Mouse (Mus musculus): ENCODE measurements around the gene Tmod3. TPM values are rescaled to one million over a fixed set of nuclear protein-coding genes. Genes with fewer than 3 reads are reported as not detected.
"Not testable (repeated sequence)": the region's sequence is repeated elsewhere in the genome, so short reads cannot be mapped to it uniquely, and the experiment has no call there.

Gene Tmod3
- total and polyA plus RNA-seq, 2 experiments from 2014 or later = 35.8 to 65.5 TPM

DNA sequence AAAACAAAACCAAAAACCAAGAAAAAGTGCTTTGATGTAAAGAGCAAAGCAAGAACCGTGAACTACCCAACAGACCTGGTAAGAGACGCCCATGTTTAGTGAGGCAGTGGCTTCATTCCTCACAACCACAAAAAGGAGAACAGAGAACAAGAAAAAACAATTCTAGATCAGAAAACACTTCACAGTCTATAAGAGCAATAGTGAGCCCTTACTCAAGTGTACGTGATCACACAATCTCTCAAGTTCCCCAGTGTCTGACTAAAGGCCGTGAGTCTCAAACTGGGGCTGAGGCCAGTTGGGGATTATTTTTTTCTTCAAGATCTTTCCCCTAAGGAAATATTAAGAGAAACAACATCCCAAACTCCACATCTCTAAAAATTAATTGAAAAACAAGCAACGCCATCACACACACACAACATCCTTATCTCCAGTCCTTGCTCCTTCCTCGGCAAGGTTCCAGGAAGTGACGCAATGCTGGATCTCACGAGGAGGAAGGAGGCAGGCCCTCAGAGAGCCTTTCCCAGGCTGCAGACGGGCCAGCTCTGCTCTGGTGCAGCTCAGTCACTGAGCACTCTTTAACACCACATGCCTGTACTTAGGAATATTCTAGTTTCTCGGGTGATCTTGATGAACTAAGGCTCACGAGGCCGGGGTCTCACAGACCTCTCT is 12.4 kb downstream of the Tmod3 start:
- TF ChIP-seq CTCF (IDR thresholded peaks at IDR 0.05) = no peak
- H3K4me1 ChIP-seq (ENCODE audit: insufficient read depth, low read length) = no peaks in the 10 kb centered on the region; the same call in 1 of the 2 replicates
- no peak overlapping the region; the same call in 1 of the 2 replicates for H3K27ac ChIP-seq (ENCODE audit: low read depth, low read length)
- no peaks in the 10 kb centered on the region for H3K36me3 ChIP-seq (ENCODE audit: insufficient read depth, low read length)
- no peaks in the 10 kb centered on the region for H3K9me3 ChIP-seq (ENCODE audit: low read length)
- WGBS = 81% methylated on average over 12 of the region's 12 CpGs
- DNase-seq (ENCODE audit: low spot score) (no peak), ATAC-seq (ENCODE audit: low FRiP score) (no peak)
- H3K4me3 ChIP-seq (ENCODE audit: low read depth, low read length) = no peak overlapping the region
- no peak overlapping the region for H3K4me2 ChIP-seq (ENCODE audit: low read depth, low read length, poor library complexity, severe bottlenecking)
- H3K9ac ChIP-seq (replicated peaks; ENCODE audit: low read length, poor library complexity, severe bottlenecking) = no peak overlapping the region
- no peaks in the 10 kb centered on the region for H3K27me3 ChIP-seq (ENCODE audit: insufficient read depth, low read length)

DNA sequence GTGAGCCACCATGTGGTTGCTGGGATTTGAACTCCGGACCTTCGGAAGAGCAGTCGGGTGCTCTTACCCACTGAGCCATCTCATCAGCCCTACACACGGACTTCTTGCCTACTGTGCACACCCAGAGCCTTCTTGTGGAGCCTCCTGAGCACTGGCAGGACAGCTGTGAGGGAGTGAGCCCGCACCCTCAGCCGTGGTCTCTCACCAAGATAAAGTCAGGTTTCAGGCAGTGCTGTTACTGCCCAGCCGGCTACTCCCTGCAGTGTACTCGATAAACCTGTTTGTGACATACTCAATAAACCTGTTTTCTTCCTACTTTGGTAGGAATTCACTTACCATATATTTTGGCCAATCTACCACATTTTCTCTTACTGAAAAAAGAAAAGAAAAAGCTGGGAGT is 13.9 kb downstream of the Tmod3 start:
- Histone ChIP-seq H3K4me3 (ENCODE audit: low read depth, low read length) (no peak overlapping the region), H3K4me1 (ENCODE audit: insufficient read depth, low read length) (peaks cover 5% of the 10 kb centered on the region; the same call in 1 of the 2 replicates), H3K27me3 (ENCODE audit: insufficient read depth, low read length) (no peaks in the 10 kb centered on the region), H3K9me3 (ENCODE audit: low read length) (no peaks in the 10 kb centered on the region), H3K4me2 (ENCODE audit: low read depth, low read length, poor library complexity, severe bottlenecking) (no peak overlapping the region), H3K27ac (ENCODE audit: low read depth, low read length) (no peak overlapping the region), H3K9ac (replicated peaks; ENCODE audit: low read length, poor library complexity, severe bottlenecking) (no peak overlapping the region), H3K36me3 (ENCODE audit: insufficient read depth, low read length) (no peaks in the 10 kb centered on the region)
- ATAC-seq (ENCODE audit: low FRiP score) = no peak
- WGBS = 92% methylated on average over 8 of the region's 8 CpGs
- DNase-seq (ENCODE audit: low spot score) = no peak
- no peak for TF ChIP-seq CTCF (IDR thresholded peaks at IDR 0.05)

DNA sequence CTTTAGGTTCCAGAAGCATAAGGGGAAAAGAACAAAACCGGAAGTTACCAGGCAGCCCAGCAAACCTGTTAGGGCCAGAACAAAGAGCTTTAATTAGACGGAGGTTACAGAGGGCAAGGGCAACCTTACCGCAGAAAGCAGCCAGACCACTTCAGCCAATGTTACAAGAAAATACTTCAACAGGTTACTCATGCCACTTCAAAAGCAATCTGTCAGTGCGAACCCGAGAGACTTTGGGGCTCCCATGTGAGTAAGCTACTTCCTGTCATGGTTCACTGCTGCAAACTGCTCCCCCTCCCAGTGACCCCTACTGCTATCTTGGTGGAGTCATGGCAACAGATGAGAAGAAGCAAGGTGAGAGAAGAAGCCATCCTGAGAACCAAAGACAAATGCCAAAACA is 18.0 kb downstream of the Tmod3 start:
- Histone ChIP-seq H3K9me3 (ENCODE audit: low read length) (no peaks in the 10 kb centered on the region), H3K27me3 (ENCODE audit: insufficient read depth, low read length) (no peaks in the 10 kb centered on the region), H3K27ac (ENCODE audit: low read depth, low read length) (no peak overlapping the region), H3K4me3 (ENCODE audit: low read depth, low read length) (no peak overlapping the region), H3K36me3 (ENCODE audit: insufficient read depth, low read length) (no peaks in the 10 kb centered on the region), H3K9ac (replicated peaks; ENCODE audit: low read length, poor library complexity, severe bottlenecking) (no peak overlapping the region), H3K4me2 (ENCODE audit: low read depth, low read length, poor library complexity, severe bottlenecking) (no peak overlapping the region), H3K4me1 (ENCODE audit: insufficient read depth, low read length) (peaks cover 5% of the 10 kb centered on the region; the same call in 1 of the 2 replicates)
- DNase-seq (ENCODE audit: low spot score) = no peak
- WGBS = 21% methylated on average over 5 of the region's 5 CpGs
- no peak for ATAC-seq (ENCODE audit: low FRiP score)
- TF ChIP-seq CTCF (IDR thresholded peaks at IDR 0.05) = no peak

DNA sequence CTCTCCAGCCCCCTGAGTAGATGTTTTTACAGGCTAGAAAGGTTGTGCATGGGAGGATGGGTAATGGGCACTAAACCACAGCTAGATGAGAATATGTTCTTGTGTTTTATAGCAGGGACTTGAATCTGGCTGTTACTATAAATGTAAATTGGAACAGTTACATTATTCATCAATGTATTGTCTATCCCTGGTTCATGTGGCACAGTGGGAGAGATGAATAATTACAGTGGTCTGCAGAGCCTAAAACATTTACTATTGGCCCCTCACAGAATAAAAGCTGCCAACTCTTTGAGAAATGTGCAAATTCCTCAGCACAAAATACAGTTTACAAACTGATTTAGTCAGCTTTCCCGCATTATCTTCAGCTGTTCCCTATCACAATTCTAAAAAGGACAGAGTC is 23.0 kb downstream of the Tmod3 start:
- Histone ChIP-seq H3K36me3 (ENCODE audit: insufficient read depth, low read length) (no peaks in the 10 kb centered on the region), H3K27ac (ENCODE audit: low read depth, low read length) (no peak overlapping the region), H3K4me2 (ENCODE audit: low read depth, low read length, poor library complexity, severe bottlenecking) (no peak overlapping the region), H3K4me3 (ENCODE audit: low read depth, low read length) (no peak overlapping the region), H3K9me3 (ENCODE audit: low read length) (no peaks in the 10 kb centered on the region), H3K27me3 (ENCODE audit: insufficient read depth, low read length) (no peaks in the 10 kb centered on the region), H3K9ac (replicated peaks; ENCODE audit: low read length, poor library complexity, severe bottlenecking) (no peak overlapping the region), H3K4me1 (ENCODE audit: insufficient read depth, low read length) (peaks cover 1% of the 10 kb centered on the region; the same call in 1 of the 2 replicates)
- 63% methylated on average over 1 of the region's 1 CpGs for WGBS
- no peak for ATAC-seq (ENCODE audit: low FRiP score)
- no peak for DNase-seq (ENCODE audit: low spot score)
- TF ChIP-seq CTCF (IDR thresholded peaks at IDR 0.05) = no peak

DNA sequence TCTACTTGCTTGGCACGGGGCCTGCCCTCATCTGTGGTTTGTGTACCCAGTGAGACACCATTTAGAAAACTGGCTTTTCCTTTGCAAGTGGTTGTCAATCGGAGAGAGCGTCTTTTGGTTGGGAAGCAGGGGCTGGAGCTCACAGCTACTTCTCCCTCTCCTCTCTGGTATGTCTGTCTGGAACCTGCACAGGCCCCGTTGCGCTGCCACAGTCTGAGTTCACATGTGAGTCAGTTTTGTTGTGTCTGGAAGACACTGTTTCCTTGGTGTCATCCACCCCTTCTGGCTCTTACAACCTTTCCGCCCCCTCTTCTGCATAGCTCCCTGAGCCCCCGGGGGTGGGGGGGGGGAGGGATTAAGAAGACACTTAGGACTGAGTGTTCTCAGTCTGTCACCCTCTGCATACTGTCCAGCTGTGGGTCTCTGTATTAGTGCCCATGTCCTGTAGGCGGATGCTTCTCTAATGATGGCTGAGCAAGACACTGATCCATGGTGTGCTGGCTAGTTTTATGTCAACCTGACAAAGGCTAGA is 25.0 kb downstream of the Tmod3 start:
- WGBS = 95% methylated on average over 8 of the region's 8 CpGs

DNA sequence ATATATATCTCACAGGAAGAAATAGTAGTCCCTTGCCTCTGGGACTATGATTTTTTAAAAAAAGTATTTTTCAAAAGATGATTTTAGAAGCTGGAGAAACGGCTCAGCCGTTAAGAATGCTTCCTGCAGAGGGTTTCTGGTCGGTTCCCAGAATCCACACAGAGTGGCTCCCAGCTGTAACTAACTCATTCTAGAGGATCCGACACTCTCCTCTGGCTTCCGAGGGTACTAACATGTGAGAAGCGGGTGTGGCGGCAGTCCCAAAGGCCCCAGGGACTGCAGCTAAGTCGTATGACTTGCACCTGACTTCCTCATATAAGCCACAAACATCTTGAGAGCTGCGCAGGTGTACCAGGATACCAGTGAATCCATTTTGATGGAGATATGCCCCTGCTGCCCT is 26.5 kb downstream of the Tmod3 start:
- not testable (repeated sequence) for DNase-seq (ENCODE audit: low spot score); H3K4me3 ChIP-seq (ENCODE audit: low read depth, low read length); H3K36me3 ChIP-seq (ENCODE audit: insufficient read depth, low read length); H3K9ac ChIP-seq (replicated peaks; ENCODE audit: low read length, poor library complexity, severe bottlenecking); H3K4me2 ChIP-seq (ENCODE audit: low read depth, low read length, poor library complexity, severe bottlenecking); H3K27me3 ChIP-seq (ENCODE audit: insufficient read depth, low read length); ATAC-seq (ENCODE audit: low FRiP score); H3K4me1 ChIP-seq (ENCODE audit: insufficient read depth, low read length); H3K9me3 ChIP-seq (ENCODE audit: low read length); H3K27ac ChIP-seq (ENCODE audit: low read depth, low read length)
- 73% methylated on average over 8 of the region's 9 CpGs for WGBS

More for the DNA sequence above, 25.0 kb downstream of the Tmod3 start:
- Histone ChIP-seq H3K9ac (replicated peaks; ENCODE audit: low read length, poor library complexity, severe bottlenecking) (no peak overlapping the region), H3K4me2 (ENCODE audit: low read depth, low read length, poor library complexity, severe bottlenecking) (no peak overlapping the region), H3K27me3 (ENCODE audit: insufficient read depth, low read length) (no peaks in the 10 kb centered on the region), H3K4me1 (ENCODE audit: insufficient read depth, low read length) (no peaks in the 10 kb centered on the region), H3K27ac (ENCODE audit: low read depth, low read length) (no peak overlapping the region), H3K36me3 (ENCODE audit: insufficient read depth, low read length) (no peaks in the 10 kb centered on the region), H3K4me3 (ENCODE audit: low read depth, low read length) (no peak overlapping the region), H3K9me3 (ENCODE audit: low read length) (no peaks in the 10 kb centered on the region)
- ATAC-seq (ENCODE audit: low FRiP score) (no peak), DNase-seq (ENCODE audit: low spot score) (no peak)
- no peak for TF ChIP-seq CTCF (IDR thresholded peaks at IDR 0.05)
